Mouse (Mus musculus) E14TG2a.4 (cell line): ENCODE data around the gene Oas2.

Experiments
- CTCF ChIP-seq: conservative IDR thresholded peaks from 2 replicates; pipeline ENCODE4 v1.5.1; 2014; ENCODE audit warnings: low read length
- NANOG ChIP-seq: IDR thresholded peaks from 2 replicates; pipeline ENCODE4 v1.6.1; 2014; ENCODE audit warnings: borderline replicate concordance, low read length, mixed read lengths
- POU5F1 ChIP-seq: IDR thresholded peaks from 2 replicates; pipeline ENCODE4 v1.6.1; 2014; ENCODE audit warnings: low read length, borderline replicate concordance

DNA sequence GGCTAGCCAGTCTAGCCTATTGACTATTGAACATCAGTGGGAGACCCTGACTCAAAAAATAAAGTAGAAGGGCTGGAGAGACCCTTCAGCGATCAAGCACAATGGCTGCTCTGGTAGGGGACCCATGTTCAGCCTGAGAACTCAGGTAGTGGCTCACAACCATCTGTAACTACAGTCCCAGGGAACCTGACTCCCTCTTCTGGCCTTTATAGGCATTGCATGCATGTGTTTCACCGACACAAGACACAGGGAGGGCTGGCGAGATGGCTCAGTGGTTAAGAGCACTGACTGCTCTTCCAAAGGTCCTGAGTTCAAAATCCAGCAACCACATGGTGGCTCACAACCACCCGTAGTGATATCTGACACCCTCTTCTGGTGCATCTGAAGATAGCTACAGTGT, 7.5 kb downstream of the Oas2 start:
- TF ChIP-seq CTCF (peak; percentile 76), NANOG (no peak), POU5F1 (no peak)
